Mouse (Mus musculus): ENCODE results near the gene Uba2. TPM values are rescaled to one million over a fixed set of nuclear protein-coding genes. Genes with fewer than 3 reads are reported as not detected.

Gene Uba2
- polyA plus RNA-seq, 1 experiment from 2014 or later: 270 TPM

DNA sequence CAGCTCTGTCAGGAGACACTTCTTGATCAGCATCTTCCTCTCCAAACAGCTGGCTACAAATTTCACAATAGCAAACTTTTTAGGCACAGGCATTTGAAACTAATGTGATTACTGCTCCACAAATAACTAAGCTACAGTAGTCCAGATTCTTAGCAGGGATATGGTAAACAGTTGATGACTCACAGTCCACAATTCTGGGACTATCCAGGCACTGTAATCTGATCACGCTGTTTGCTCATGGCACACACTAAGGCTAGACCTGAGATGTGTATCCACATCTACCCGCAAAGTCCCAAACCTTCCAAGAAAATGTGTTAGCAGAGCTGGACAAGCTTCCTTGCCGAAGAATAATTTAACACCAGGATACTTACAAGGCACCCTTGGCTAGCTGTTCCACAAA lies 11.4 kb downstream of the Uba2 start:
- ATAC-seq (replicated peaks; ENCODE audit: low FRiP score): no peak
- 97% methylated on average over 3 of the region's 3 CpGs for WGBS

DNA sequence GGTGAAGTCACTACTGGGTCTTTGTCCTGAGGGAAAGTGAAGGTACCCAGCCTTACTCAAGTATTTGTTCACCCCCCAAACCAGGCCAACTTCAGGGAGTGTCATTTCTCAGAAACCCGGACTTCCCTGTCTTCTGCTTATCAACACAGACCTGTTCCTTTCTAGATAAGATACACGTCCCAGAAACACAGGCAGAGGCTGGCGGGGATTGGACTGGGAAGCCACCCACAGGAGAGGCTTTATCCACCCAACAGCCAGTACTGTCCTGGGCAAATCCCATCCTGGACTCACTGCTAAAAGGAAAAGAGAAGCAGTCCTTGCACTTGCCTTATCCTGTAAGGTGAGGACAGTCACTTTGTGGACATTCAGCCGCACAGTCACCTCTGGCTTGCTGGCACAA lies 22.2 kb downstream of the Uba2 start:
- Histone ChIP-seq H3K36me3 (ENCODE audit: control insufficient read depth, insufficient read depth, low read length) (peaks cover 47% of the 10 kb centered on the region), H3K27me3 (ENCODE audit: control insufficient read depth, insufficient read depth, low read length) (no peaks in the 10 kb centered on the region), H3K9me3 (ENCODE audit: control insufficient read depth, low read length) (no peaks in the 10 kb centered on the region), H3K27ac (ENCODE audit: low read depth, low read length) (no peak overlapping the region), H3K4me2 (ENCODE audit: low read depth, low read length, severe bottlenecking) (no peak overlapping the region), H3K4me3 (ENCODE audit: low read depth, low read length) (no peak overlapping the region), H3K9ac (ENCODE audit: low read length) (no peak overlapping the region), H3K4me1 (replicated peaks; ENCODE audit: control insufficient read depth, insufficient read depth, low read length) (no peaks in the 10 kb centered on the region)
- DNase-seq (ENCODE audit: low spot score) (no peak), ATAC-seq (replicated peaks; ENCODE audit: low FRiP score) (no peak)
- WGBS: 91% methylated on average over 4 of the region's 4 CpGs

More for the DNA sequence above, 11.4 kb downstream of the Uba2 start:
- H3K9me3 ChIP-seq (ENCODE audit: control insufficient read depth, low read length): no peaks in the 10 kb centered on the region
- no peak overlapping the region for H3K27ac ChIP-seq (ENCODE audit: low read depth, low read length)
- no peaks in the 10 kb centered on the region for H3K27me3 ChIP-seq (ENCODE audit: control insufficient read depth, insufficient read depth, low read length)
- DNase-seq (ENCODE audit: low spot score): peak; percentile 13
- no peaks in the 10 kb centered on the region for H3K4me1 ChIP-seq (replicated peaks; ENCODE audit: control insufficient read depth, insufficient read depth, low read length)
- H3K4me3 ChIP-seq (ENCODE audit: low read depth, low read length): no peak overlapping the region
- H3K36me3 ChIP-seq (ENCODE audit: control insufficient read depth, insufficient read depth, low read length): peaks cover 44% of the 10 kb centered on the region; the same call in 1 of the 2 replicates
- no peak overlapping the region for H3K9ac ChIP-seq (ENCODE audit: low read length)
- no peak overlapping the region for H3K4me2 ChIP-seq (ENCODE audit: low read depth, low read length, severe bottlenecking)

DNA sequence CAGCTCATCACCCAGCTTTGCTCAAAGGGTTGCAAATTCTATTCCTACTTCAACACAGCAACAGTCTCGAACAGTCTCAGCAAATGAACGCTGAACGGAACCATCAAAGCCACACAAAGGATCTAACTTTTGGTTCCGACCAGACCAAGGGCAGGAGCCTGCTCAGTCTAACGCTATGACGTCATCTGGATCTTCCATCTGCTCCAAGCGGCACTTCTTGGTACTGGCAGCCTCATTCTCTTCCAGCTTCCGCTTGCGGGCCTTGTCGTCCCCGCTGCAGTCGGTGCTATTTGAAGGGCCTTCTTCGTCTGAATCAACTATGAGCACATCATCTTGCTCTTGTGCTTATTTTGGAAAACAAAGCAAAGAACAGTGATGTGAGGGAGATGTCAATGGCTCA lies 28.3 kb downstream of the Uba2 start:
- H3K9me3 ChIP-seq (ENCODE audit: control insufficient read depth, low read length): no peaks in the 10 kb centered on the region
- 97% methylated on average over 13 of the region's 13 CpGs for WGBS
- no peaks in the 10 kb centered on the region for H3K4me1 ChIP-seq (replicated peaks; ENCODE audit: control insufficient read depth, insufficient read depth, low read length)
- H3K27ac ChIP-seq (ENCODE audit: low read depth, low read length): no peak overlapping the region
- H3K9ac ChIP-seq (ENCODE audit: low read length): no peak overlapping the region
- peaks cover 43% of the 10 kb centered on the region for H3K36me3 ChIP-seq (ENCODE audit: control insufficient read depth, insufficient read depth, low read length)
- H3K4me3 ChIP-seq (ENCODE audit: low read depth, low read length): no peak overlapping the region
- no peak for ATAC-seq (replicated peaks; ENCODE audit: low FRiP score)
- H3K4me2 ChIP-seq (ENCODE audit: low read depth, low read length, severe bottlenecking): no peak overlapping the region
- DNase-seq (ENCODE audit: low spot score): no peak
- H3K27me3 ChIP-seq (ENCODE audit: control insufficient read depth, insufficient read depth, low read length): no peaks in the 10 kb centered on the region

DNA sequence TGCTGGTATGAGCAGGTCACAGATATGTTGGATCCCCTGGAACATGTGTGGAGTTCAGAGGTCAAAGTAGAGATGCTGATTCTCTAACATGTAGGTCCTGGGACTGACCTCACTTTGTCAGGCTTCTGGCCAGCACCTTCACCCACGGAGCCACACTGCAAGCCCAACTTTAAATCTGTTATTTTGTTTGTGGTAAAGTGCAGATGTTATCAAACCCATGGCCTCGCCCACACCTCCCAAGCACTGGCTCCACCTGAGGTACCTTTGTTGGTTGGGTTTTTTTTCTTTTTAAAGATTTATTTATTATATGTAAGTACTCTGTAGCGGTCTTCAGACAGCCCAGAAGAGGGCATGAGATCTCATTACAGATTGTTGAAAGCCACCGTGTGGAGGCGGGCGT lies 29.9 kb downstream of the Uba2 start:
- Histone ChIP-seq H3K4me2 (ENCODE audit: low read depth, low read length, severe bottlenecking) (no peak overlapping the region), H3K27me3 (ENCODE audit: control insufficient read depth, insufficient read depth, low read length) (no peaks in the 10 kb centered on the region), H3K9ac (ENCODE audit: low read length) (no peak overlapping the region), H3K4me3 (ENCODE audit: low read depth, low read length) (no peak overlapping the region), H3K4me1 (replicated peaks; ENCODE audit: control insufficient read depth, insufficient read depth, low read length) (no peaks in the 10 kb centered on the region), H3K27ac (ENCODE audit: low read depth, low read length) (no peak overlapping the region), H3K36me3 (ENCODE audit: control insufficient read depth, insufficient read depth, low read length) (peaks cover 35% of the 10 kb centered on the region), H3K9me3 (ENCODE audit: control insufficient read depth, low read length) (no peaks in the 10 kb centered on the region)
- 93% methylated on average over 6 of the region's 6 CpGs for WGBS
- DNase-seq (ENCODE audit: low spot score): no peak
- ATAC-seq (replicated peaks; ENCODE audit: low FRiP score): no peak

DNA sequence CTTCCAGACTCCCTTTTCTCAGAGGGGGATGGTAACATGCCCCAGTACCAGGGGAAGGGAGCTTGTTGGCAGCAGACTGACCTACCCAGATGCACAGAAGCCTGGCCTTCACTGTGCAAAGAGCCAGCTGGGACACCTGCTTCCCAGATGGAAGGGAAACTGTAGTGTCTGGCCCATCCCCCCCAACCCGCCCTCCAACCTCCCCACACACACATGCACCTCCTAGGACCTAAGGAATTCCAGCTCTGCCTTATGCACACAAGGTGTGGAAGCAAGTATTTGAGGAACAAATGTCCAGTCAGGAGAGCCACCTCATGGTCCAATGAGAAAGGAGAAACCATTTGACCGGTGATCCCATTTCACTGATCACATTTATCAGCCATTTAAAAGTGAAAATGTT lies 35.1 kb downstream of the Uba2 start:
- Histone ChIP-seq H3K36me3 (ENCODE audit: control insufficient read depth, insufficient read depth, low read length) (no peaks in the 10 kb centered on the region), H3K4me1 (replicated peaks; ENCODE audit: control insufficient read depth, insufficient read depth, low read length) (peaks cover 3% of the 10 kb centered on the region; the same call in 1 of the 2 replicates), H3K9ac (ENCODE audit: low read length) (no peak overlapping the region), H3K27me3 (ENCODE audit: control insufficient read depth, insufficient read depth, low read length) (no peaks in the 10 kb centered on the region), H3K27ac (ENCODE audit: low read depth, low read length) (no peak overlapping the region), H3K4me2 (ENCODE audit: low read depth, low read length, severe bottlenecking) (no peak overlapping the region), H3K9me3 (ENCODE audit: control insufficient read depth, low read length) (no peaks in the 10 kb centered on the region), H3K4me3 (ENCODE audit: low read depth, low read length) (no peak overlapping the region)
- 81% methylated on average over 2 of the region's 2 CpGs for WGBS
- no peak for DNase-seq (ENCODE audit: low spot score)
- ATAC-seq (replicated peaks; ENCODE audit: low FRiP score): no peak

DNA sequence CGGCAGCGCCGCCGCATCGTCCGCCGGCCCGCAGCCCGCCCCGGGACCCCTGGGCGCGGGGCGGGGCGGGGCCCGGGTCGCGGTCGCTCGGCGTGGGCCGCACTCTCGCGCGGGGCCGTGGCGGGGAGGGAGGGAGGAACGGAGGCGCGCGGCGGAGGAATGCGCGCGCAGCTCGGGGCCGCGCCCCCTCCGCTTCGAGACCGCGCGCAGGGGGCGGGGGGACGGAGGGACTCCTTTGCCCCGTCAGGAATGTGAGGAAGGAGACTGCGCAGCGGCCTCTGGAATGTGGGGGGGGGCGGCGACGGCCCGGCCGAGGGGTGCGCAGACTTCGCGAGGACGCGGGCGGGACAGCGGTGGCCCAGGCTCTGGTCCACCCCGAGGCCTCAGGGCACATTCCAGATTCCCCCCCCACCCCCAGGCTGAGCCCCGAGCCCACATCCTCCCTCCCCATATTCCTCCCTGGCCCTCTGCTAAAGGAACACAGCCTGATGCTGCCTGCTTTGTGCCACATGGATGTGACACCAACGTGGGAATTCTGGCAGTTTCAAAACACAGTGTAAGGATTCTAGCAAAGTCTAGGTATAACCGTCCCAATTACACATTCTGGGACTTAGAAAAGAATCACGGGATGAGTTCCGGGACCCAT lies 36.2 kb downstream of the Uba2 start, which contains the start of gene Wtip:
TSS of gene Wtip (minus strand) at position 152 of the 646 bp plus-strand sequence.
- ATAC-seq (replicated peaks; ENCODE audit: low FRiP score) (peak; percentile 91), DNase-seq (ENCODE audit: low spot score) (peak; percentile 94)
- Histone ChIP-seq H3K27ac (ENCODE audit: low read depth, low read length) (peak within 1 kb of the TSS; percentile 25; the same call in 1 of the 2 replicates), H3K4me3 (ENCODE audit: low read depth, low read length) (peak within 1 kb of the TSS; percentile 79), H3K4me1 (replicated peaks; ENCODE audit: control insufficient read depth, insufficient read depth, low read length) (peaks cover 3% of the 10 kb centered on the region; the same call in 1 of the 2 replicates), H3K9ac (ENCODE audit: low read length) (peak within 1 kb of the TSS; percentile 79), H3K36me3 (ENCODE audit: control insufficient read depth, insufficient read depth, low read length) (no peaks in the 10 kb centered on the region), H3K4me2 (ENCODE audit: low read depth, low read length, severe bottlenecking) (peak within 1 kb of the TSS; percentile 60), H3K27me3 (ENCODE audit: control insufficient read depth, insufficient read depth, low read length) (no peaks in the 10 kb centered on the region), H3K9me3 (ENCODE audit: control insufficient read depth, low read length) (no peaks in the 10 kb centered on the region)
- WGBS: 1% methylated on average over 38 of the region's 65 CpGs

DNA sequence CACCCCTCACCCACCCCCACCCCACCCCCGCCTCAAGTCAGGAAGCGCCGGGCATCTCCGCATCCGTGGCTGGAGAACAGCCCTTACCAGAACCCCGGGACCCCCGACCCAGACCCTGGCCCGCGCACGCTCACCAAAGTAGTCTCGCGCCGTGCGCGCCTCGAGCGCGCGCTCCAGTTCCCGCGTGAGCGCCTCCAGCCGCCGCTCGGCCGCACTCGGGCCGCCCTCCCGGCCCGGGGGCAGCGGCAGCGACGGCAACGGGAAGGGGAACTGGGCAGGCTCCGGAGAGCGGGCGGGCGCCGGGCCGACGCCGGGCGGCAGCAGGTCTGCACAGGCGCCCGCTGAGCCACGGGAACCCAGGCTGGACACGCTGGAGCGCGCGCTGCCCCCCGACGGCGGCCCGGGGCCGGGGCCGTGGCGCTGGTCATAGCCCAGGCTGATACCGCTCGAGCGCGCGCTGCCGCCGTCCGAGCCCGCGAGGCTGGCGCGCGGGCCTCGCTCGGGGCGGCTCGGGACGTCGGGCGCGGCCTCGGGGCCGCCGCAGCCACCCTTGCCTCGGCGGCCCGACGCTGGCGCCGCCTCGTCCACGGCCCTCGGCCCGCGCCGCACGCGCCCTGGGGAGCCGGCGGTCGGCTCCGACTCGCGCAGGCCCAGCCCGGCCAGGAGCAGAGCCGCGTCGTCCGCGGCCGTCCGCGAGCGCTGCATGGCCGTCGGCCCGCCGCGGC lies 36.9 kb downstream of the Uba2 start:
- H3K9me3 ChIP-seq (ENCODE audit: control insufficient read depth, low read length): no peaks in the 10 kb centered on the region
- no peaks in the 10 kb centered on the region for H3K36me3 ChIP-seq (ENCODE audit: control insufficient read depth, insufficient read depth, low read length)
- peak; percentile 81 for DNase-seq (ENCODE audit: low spot score)
- H3K4me3 ChIP-seq (ENCODE audit: low read depth, low read length): peak overlapping the region; percentile 79
- ATAC-seq (replicated peaks; ENCODE audit: low FRiP score): peak; percentile 64
- H3K27me3 ChIP-seq (ENCODE audit: control insufficient read depth, insufficient read depth, low read length): no peaks in the 10 kb centered on the region
- peak overlapping the region; percentile 79 for H3K9ac ChIP-seq (ENCODE audit: low read length)
- peak overlapping the region; percentile 60 for H3K4me2 ChIP-seq (ENCODE audit: low read depth, low read length, severe bottlenecking)
- under 1% methylated on average over 78 of the region's 116 CpGs for WGBS
- peak overlapping the region; percentile 25; the same call in 1 of the 2 replicates for H3K27ac ChIP-seq (ENCODE audit: low read depth, low read length)
- peaks cover 3% of the 10 kb centered on the region; the same call in 1 of the 2 replicates for H3K4me1 ChIP-seq (replicated peaks; ENCODE audit: control insufficient read depth, insufficient read depth, low read length)

DNA sequence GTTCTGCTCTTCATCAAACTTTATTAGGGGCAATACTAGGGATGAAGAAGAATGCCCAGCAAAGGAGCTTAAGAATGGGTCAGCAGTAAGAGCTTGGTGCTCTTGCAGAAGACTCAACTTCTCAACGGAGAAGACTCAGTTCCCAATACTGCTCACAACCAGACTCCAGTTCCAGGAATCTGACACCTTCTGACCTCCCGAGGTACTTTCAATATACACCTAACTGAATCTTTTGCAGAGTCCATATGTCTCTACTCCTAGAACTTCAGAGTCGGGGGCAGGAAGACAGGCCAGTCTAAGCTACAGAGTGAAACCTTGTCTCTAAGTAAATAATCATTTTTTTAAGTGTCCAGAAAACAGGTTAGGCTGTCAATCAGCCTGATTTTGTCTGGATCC lies 37.4 kb downstream of the Uba2 start:
- Histone ChIP-seq H3K27ac (ENCODE audit: low read depth, low read length) (no peak overlapping the region), H3K4me2 (ENCODE audit: low read depth, low read length, severe bottlenecking) (peak overlapping the region; percentile 60)
- no peak for DNase-seq (ENCODE audit: low spot score)

More for the DNA sequence above, 37.4 kb downstream of the Uba2 start:
- WGBS: 21% methylated on average over 3 of the region's 3 CpGs
- H3K9me3 ChIP-seq (ENCODE audit: control insufficient read depth, low read length): no peaks in the 10 kb centered on the region; the same call in 1 of the 2 replicates
- H3K9ac ChIP-seq (ENCODE audit: low read length): peak overlapping the region; percentile 79
- ATAC-seq (replicated peaks; ENCODE audit: low FRiP score): peak; percentile 27
- H3K27me3 ChIP-seq (ENCODE audit: control insufficient read depth, insufficient read depth, low read length): no peaks in the 10 kb centered on the region
- peaks cover 3% of the 10 kb centered on the region; the same call in 1 of the 2 replicates for H3K4me1 ChIP-seq (replicated peaks; ENCODE audit: control insufficient read depth, insufficient read depth, low read length)
- H3K36me3 ChIP-seq (ENCODE audit: control insufficient read depth, insufficient read depth, low read length): no peaks in the 10 kb centered on the region
- peak overlapping the region; percentile 79 for H3K4me3 ChIP-seq (ENCODE audit: low read depth, low read length)
